Mouse (Mus musculus) common myeloid progenitor, adult 5-6 weeks (primary cell): ENCODE data around the gene Inppl1. TPM values are rescaled to one million over a fixed set of nuclear protein-coding genes. Genes with fewer than 3 reads are reported as not detected.

ENCODE experiments used
- ATAC-seq: replicated peaks from 2 replicates; pipeline ENCODE4 v1.8.0; 2016; ENCODE audit warnings: low read depth, mild to moderate bottlenecking, moderate TSS enrichment, inconsistent platforms; ENCODE audit not compliant: poor library complexity, severe bottlenecking
- total RNA-seq: library from RNA; stranded (forward); fragments of 200-1000, 187-1606 nt; gene quantifications from 2 replicates; pipeline ENCODE4 v1.2.3, GENCODE M21; 2017

The Inppl1 gene
- total RNA-seq, 1 experiment from 2014 or later: 1.8 TPM

DNA sequence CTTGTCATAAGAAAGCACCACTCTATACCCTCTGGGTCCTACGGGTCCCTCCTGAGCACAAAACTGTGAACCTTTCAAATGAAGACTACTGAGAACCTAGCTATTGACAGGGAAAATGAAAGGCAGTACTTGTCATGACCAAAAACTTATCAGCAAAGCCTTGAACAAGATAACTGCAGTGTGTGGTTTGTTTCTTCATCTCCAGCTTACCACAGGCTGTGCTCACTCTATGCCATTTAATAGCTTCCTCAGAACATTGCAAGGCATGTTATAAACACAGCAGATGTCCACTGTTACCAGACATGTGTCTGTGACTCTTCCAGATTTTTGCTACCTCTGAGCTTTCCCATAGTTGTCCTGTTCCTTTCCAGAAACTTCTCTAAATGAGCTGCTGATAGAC, 61.0 kb downstream of the Inppl1 start:
- ATAC-seq: peak; percentile 32; the same call in 1 of the 2 replicates

- ATAC-seq: no peak
Measured at GRCm38 (mm10) chr7:101772687-101773086, 65.3 kb downstream of the Inppl1 start.

Other genes starting within 250 kb of the Inppl1 start
- 29.2 TPM in 2 replicates for gene Clpb, start 174.6 kb downstream of the Inppl1 start, total RNA-seq
- gene Phox2a, start 19.9 kb downstream of the Inppl1 start, total RNA-seq: not detected in 2 replicates
- not detected in 2 replicates for gene Folr2, start 19.0 kb upstream of the Inppl1 start, total RNA-seq
- gene Anapc15, start 25.5 kb upstream of the Inppl1 start, total RNA-seq: 62.0 and 107 TPM in 2 replicates
- gene Folr1, start 32.6 kb upstream of the Inppl1 start, total RNA-seq: not detected in 2 replicates
- gene Lamtor1, start 67.7 kb upstream of the Inppl1 start, total RNA-seq: 66.9 and 67.0 TPM in 2 replicates
- gene Tomt, start 68.1 kb upstream of the Inppl1 start, total RNA-seq: 0.19 and 0.91 TPM in 2 replicates
- 1.7 and 3.9 TPM in 2 replicates for gene Lrrc51, start 95.7 kb upstream of the Inppl1 start, total RNA-seq
- 251 and 297 TPM in 2 replicates for gene Numa1, start 95.9 kb upstream of the Inppl1 start, total RNA-seq
- 1.9 and 3.5 TPM in 2 replicates for gene Il18bp, start 180.5 kb upstream of the Inppl1 start, total RNA-seq
- 6.6 and 13.2 TPM in 2 replicates for gene Rnf121, start 227.2 kb upstream of the Inppl1 start, total RNA-seq
- gene Xndc1, start 227.3 kb upstream of the Inppl1 start, total RNA-seq: 27.5 and 43.1 TPM in 2 replicates
- gene Xntrpc, start 227.5 kb upstream of the Inppl1 start, total RNA-seq: 0.68 and 0.69 TPM in 2 replicates
- 0.69 and 1.3 TPM in 2 replicates for gene Trpc2, start 244.9 kb upstream of the Inppl1 start, total RNA-seq